Mouse (Mus musculus) cerebellum, adult 11 months (tissue): ENCODE results near the gene Cpt2.
A peak's percentile ranks its signal among the peaks of the same experiment; 100 is the strongest.

ENCODE experiments used
- DNase-seq: peaks from one replicate; pipeline ENCODE4 v3.0.0; 2022

The Cpt2 gene

GRCm38 (mm10) chr4:107923145-107923802, at the start of gene Cpt2:
Gene Cpt2, minus strand, starts transcription at chr4:107923610.
- peak; percentile 82 for DNase-seq

- DNase-seq, result no peak
Measured at GRCm38 (mm10) chr4:107971162-107971561, 47.8 kb upstream of the Cpt2 start.

DNA sequence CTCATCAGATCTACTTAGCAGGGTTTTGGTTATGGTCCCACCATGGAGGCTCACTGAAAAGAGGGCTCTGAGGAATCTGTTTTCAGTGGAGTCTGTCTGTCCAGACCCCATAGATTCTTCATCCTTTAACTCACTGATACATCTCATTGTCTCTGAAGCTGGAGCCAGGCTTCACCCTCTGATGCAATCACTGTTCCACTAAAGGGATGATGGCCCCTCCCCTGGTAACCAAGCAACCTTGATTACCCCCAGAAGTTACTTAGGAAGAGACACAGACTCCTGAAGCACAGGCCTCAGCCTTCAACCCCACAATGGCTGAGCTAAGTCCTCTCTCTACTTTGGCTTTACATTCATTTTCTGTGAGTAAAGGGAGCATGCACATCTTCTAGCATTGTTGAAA, 46.4 kb upstream of the Cpt2 start:
- DNase-seq, result no peak

GRCm38 (mm10) chr4:107967966-107968682, 44.7 kb upstream of the Cpt2 start, which contains the start of gene Slc1a7:
Gene Slc1a7, plus strand, starts transcription at chr4:107968332.
- no peak for DNase-seq

DNA sequence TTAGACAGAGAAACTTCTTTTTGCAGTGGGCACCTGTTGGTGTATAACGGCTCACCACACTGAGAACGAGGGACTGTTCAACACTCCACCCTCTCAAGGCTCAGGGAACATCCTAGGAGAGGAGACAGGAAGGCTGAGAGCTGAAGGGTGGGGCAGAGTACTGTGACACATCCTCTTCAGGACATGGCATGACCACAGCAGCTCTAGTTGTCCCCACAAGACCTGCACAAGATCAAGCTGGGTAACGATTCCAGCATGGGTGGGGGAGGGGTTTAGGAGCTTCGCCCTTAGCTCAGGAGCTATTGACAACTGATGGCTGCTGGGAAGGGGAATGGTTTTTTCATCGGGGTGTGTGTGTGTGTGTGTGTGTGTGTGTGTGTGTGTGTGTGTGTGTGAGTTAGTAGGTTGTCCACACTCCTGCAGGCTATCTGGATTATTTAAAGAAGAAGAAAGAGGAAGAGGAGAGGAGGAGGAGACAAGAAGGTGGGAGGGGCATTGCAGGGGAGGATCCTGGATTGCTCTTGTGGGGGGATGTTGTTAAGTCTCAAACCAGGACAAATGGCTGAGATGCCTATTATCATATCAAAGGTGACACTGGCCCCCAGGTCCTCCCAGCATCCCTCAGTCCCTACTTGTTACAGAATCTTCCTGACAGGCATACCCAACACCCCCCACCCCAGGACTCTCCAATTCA, 43.2 kb upstream of the Cpt2 start:
- DNase-seq, result no peak

DNA sequence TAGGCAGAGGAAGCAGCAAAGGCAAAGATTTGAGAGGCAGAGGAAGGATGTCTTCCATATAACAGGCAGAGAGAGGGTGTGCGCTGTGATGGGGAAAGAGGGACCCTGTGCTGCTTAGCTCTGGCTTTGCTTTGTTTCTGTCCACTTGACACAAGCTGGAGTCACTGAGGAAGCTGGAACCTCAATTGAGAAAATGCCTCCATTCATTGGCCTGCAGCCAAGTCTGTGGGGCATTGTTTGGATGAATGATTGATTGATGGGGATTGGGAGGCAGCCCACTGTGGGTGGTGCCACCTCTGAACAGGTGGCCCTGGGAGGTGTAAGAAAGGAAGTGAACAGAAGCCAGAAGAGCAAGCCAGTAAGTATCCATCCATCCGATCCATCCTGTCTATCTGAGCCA, 39.4 kb upstream of the Cpt2 start:
- DNase-seq, result no peak

DNA sequence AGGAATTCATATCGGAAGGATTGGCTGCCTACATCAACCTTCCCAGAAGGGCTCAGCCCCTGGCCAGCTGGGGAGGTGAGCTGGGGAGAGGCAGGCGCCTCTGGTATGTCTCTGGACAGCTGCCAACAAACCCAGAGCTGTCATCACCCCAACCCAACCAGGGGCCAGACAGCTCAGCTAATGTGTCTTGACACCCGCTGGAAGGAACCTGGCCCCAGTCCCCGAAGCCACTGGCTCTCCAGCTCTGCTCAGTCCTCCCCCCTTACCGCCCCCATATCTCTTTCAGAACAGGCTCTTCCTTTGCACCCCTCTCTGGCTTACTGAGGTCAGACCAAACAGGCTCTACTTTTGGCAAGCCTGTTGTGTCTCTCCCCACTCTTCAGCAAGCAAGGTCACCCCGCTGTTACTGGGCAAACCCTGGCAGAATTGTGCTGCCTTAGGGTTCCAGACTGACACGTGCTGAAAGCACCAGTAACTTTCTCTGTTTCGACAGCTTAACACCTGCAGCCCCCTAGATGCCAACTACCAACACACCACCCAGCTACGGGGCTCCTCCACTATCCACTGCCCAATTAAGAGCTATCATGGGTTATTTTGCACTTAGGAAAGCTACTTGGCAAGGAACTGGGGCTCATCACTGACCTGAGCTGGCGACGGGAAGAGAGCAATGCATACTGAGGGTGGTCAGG, 38.8 kb upstream of the Cpt2 start:
- DNase-seq, result no peak

DNA sequence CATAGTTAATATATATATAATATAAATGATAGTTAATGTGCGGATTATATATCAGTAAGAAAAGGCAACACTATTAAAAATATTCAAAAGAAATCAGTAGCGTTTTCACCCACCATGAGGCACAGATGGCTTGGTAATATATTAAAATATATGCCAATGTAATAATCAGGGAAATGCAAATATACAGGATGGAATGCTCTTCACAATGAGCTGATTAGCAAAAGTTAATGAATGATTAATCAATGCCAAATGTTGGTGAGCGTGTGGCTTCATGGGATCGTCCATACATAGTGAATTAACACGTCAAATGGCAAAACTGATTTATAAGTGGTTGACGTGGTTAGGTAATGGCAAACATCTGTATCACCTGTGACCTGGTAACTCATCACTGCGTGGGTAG, 35.1 kb upstream of the Cpt2 start:
- DNase-seq, result no peak

DNA sequence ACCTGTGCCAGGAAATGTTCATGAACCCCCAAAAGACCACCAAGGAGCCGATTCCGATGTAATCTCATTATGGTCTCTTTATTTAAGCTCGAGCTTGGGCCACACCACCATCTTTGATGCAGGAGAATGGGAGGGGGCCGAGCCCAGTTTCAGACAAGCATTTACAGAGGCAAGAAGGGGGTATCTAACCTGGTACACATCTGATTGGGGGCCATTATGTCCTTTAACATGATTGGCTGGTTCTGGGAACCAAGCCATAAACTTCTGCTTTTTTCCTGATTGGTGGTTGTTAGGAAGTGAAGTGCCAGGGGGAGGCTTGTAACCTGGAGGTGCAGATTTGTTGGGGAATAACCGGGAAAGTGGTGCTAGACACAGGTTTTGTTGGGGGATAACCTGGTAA, 32.3 kb upstream of the Cpt2 start:
- no peak for DNase-seq

DNA sequence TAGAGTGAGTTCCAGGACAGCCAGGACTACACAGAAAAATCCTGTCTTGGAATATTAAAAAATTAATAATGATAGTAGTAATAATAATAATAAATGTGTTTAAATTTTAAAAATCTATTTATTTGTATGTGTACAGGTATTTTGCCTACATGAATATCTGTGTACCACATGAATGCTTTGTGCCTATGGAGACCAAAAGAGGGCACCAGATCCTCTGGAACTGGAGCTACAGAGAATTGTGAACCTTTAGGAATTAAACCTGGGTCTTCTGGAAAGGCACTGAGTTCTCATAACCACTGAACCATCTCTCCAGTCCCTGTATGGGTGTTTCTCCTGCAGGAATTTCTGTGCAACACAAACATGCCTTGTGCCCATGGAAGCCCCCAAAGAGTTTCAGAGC, 29.4 kb upstream of the Cpt2 start:
- no peak for DNase-seq

DNA sequence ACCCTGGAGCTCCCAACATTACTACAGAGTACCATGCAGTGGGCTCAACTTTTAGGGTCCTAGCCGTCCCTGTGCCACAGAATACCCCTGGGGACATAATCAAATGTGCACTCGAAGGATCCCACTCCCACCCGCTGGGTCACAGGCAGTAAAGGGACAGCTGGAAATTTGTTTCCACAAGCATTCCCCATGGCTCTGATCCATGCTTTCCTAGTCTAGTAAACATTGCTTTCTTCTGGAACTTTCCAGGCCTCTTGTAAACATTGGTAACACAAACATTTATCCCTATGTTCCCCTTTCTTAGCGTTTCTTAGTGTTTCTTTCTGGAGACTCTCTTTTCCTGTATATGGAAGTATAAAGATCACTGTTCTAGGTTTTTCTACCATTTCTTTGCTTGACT, 26.5 kb upstream of the Cpt2 start:
- DNase-seq, result no peak

GRCm38 (mm10) chr4:107944141-107944540, 20.7 kb upstream of the Cpt2 start:
- DNase-seq, result no peak

GRCm38 (mm10) chr4:107942741-107943140, 19.3 kb upstream of the Cpt2 start:
- DNase-seq, result no peak

DNA sequence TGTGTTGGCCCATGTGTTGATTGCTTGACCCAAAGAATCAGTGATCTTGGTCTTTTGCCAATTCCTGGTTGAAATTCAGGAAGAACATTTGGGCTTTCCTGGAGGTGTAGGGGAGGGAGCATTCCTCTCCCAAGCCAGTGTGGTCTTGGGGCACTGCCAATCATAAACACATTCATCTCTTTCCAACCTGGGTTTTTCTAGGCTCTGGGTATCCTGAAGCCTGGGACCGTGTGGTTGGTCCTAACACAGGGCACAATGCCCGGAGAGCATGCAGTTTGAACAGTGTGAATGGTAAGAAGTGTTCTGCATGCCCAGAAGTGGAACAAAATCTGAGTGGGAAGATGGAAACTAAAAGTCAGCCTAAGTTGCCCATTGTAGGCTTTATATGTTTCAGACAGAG, 14.7 kb upstream of the Cpt2 start:
- DNase-seq, result no peak

GRCm38 (mm10) chr4:107937338-107937737, 13.9 kb upstream of the Cpt2 start:
- DNase-seq, result peak; percentile 54

DNA sequence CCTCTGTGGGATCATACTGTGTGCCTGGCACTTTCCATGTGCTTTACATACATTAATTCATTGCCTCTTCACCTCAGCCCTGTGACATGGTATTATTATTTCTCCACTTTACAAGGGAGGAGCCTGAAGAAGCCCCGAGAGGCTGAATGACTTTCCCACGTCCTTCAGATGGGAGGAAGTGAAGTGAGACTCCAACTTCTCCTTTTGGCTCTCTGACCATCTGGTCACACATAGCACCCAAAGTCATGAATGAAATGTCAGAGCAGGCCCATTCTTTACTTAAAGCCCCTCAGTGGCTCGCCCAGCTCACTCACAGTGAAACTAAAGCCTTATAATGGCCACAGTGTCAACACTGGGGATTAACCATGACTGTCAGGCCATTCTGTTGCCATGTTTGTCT, 11.8 kb upstream of the Cpt2 start:
- no peak for DNase-seq

DNA sequence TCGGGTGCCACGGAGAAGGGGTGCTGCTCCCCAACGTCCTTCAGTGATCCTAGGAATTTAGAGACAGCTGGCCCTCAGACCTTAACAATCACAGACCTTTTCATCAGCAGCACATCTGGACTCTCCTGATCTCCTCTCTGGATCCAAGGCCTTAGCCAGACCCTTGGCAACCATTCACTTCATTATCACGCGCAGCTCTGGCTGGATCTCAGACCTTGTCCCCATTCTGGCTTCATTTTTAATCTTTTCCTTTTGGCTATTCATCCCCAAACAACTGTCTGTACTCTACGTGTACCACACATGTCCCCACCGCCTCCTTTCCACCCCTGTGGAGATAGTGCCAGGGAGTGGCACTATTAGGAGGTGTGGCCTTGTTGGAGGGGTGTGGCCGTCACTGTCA, 9.8 kb upstream of the Cpt2 start:
- no peak for DNase-seq

GRCm38 (mm10) chr4:107931453-107931852, 8.0 kb upstream of the Cpt2 start:
- DNase-seq, result no peak

DNA sequence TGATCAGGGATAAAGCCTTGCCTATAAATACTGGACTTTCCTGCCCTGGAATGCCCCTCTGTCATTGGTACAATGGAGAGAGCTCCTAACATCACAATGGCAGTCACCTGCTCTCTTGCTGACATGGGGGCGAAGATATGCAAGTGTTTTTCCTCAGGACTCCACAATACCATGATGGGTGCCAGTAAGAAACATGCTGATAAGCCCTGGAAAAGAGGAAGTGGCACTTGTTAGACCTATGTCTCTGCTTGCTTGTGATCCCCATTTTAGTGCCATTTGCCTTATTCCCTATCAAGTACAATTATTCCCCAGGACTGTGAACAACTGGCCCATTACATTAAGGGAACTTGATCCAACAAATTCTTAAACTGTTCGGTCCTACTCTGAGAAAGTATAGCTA, 5.3 kb upstream of the Cpt2 start:
- no peak for DNase-seq

DNA sequence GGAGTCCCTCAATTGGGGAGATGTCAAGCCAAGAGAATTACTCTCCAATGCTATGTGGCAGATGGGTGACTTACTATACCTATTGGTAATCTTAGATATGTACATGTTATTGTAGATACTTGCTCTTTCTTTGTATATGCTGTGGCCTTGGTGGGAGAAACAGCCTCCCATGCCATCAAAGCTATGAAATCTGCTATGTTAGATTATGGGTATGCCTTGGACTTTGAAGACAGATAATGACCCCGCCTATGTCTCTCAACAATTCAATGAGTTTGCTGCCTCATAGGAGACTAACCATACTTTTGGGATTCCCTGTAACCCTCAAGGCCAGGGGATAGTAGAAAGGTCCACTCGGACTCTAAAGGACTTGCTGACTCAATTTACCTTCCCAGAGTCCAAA, 4.9 kb upstream of the Cpt2 start:
- DNase-seq, result no peak

- DNase-seq, result no peak
Measured at GRCm38 (mm10) chr4:107923803-107924194, 389 bp upstream of the Cpt2 start.

DNA sequence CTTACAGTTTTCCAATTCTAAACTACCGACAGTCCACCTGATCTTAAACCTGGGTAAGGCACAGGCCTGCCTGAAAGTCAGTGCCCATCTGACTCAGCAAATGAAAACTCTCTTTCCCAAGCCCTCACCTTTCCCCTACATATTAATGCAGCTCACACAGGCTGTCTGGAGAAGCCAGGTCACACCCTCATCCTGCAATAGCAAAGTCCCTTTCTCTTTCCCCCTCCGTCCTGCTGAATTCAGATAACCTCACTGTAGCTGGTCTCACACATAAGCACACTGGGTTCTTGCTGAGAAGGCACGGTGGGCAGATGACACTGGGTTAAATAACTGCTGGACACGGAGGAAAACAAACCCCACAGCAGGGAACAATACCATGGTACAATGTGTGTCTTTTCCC, 1.5 kb downstream of the Cpt2 start:
- DNase-seq, result no peak

- DNase-seq, result no peak
Measured at GRCm38 (mm10) chr4:107921152-107921695, 2.2 kb downstream of the Cpt2 start.
